Mouse (Mus musculus): ENCODE results near the gene AU022252.

Gene AU022252

GRCm38 (mm10) chr4:119242571-119242970 is 10.1 kb upstream of the AU022252 start:
- DNase-seq = no peak

GRCm38 (mm10) chr4:119241664-119242063 is 9.2 kb upstream of the AU022252 start:
- peak in 1 of 2 experiments; percentile 60 for DNase-seq

- DNase-seq = peak; percentile 32 to 44
Observed at GRCm38 (mm10) chr4:119239181-119239682, 6.7 kb upstream of the AU022252 start.

GRCm38 (mm10) chr4:119238661-119239060 is 6.1 kb upstream of the AU022252 start:
- no peak for DNase-seq

GRCm38 (mm10) chr4:119234348-119234747 is 1.8 kb upstream of the AU022252 start:
- no peak for DNase-seq

GRCm38 (mm10) chr4:119233256-119233901 is 867 bp upstream of the AU022252 start:
- peak in 1 of 2 experiments; percentile 67 for DNase-seq

- DNase-seq = no peak
Observed at GRCm38 (mm10) chr4:119226751-119227150, 5.8 kb downstream of the AU022252 start.

GRCm38 (mm10) chr4:119225719-119226118 is 6.8 kb downstream of the AU022252 start:
- no peak for DNase-seq

GRCm38 (mm10) chr4:119224534-119224933 is 8.0 kb downstream of the AU022252 start:
- no peak for DNase-seq

- peak; percentile 38 to 62 for DNase-seq
Observed at GRCm38 (mm10) chr4:119223696-119224095, 8.8 kb downstream of the AU022252 start.

GRCm38 (mm10) chr4:119218169-119218568 is 14.3 kb downstream of the AU022252 start, which contains the start of gene Tmem269:
Gene Tmem269 (minus strand): TSS chr4:119218217.
- no peak for DNase-seq

- no peak for DNase-seq
Observed at GRCm38 (mm10) chr4:119216667-119217066, 15.8 kb downstream of the AU022252 start.

- DNase-seq = peak; percentile 37 to 68
Observed at GRCm38 (mm10) chr4:119204672-119205071, 27.8 kb downstream of the AU022252 start.

- no peak for DNase-seq
Observed at GRCm38 (mm10) chr4:119198105-119198504, 34.4 kb downstream of the AU022252 start.

- no peak for DNase-seq
Observed at GRCm38 (mm10) chr4:119195582-119196320, 36.8 kb downstream of the AU022252 start.

GRCm38 (mm10) chr4:119194909-119195581 is 37.5 kb downstream of the AU022252 start, which contains the start of gene Svbp:
Gene Svbp (plus strand): TSS chr4:119195306.
- peak; percentile 89 to 96 for DNase-seq

- DNase-seq = no peak
Observed at GRCm38 (mm10) chr4:119192757-119193156, 39.8 kb downstream of the AU022252 start.

- DNase-seq = no peak
Observed at GRCm38 (mm10) chr4:119191273-119191672, 41.2 kb downstream of the AU022252 start.

GRCm38 (mm10) chr4:119190618-119191017 is 41.9 kb downstream of the AU022252 start:
- no peak for DNase-seq

GRCm38 (mm10) chr4:119189864-119190263 is 42.6 kb downstream of the AU022252 start, which contains the start of gene Ermap:
Gene Ermap (minus strand): TSS chr4:119190011.
- no peak for DNase-seq

- DNase-seq = no peak
Observed at GRCm38 (mm10) chr4:119189392-119189791, 43.1 kb downstream of the AU022252 start.

- no peak for DNase-seq
Observed at GRCm38 (mm10) chr4:119188060-119188785, 44.3 kb downstream of the AU022252 start.

All from cerebellum, postnatal 25 days (tissue).